Mouse (Mus musculus): ENCODE data around the gene Atp8a2. TPM values are rescaled to one million over a fixed set of nuclear protein-coding genes. Genes with fewer than 3 reads are reported as not detected.

The Atp8a2 gene
- total and polyA plus RNA-seq, 2 experiments from 2014 or later: 43.0 to 81.7 TPM

GRCm38 (mm10) chr14:60086254-60086807 is 110.6 kb downstream of the Atp8a2 start:
- no peak for DNase-seq (ENCODE audit: low spot score)
- Histone ChIP-seq H3K27me3 (ENCODE audit: insufficient read depth, low read length) (no peaks in the 10 kb centered on the region), H3K9ac (replicated peaks; ENCODE audit: low read length, poor library complexity, severe bottlenecking) (peak overlapping the region; percentile 79), H3K9me3 (ENCODE audit: low read length) (no peaks in the 10 kb centered on the region), H3K4me2 (ENCODE audit: low read depth, low read length, poor library complexity, severe bottlenecking) (peak overlapping the region; percentile 81), H3K4me1 (ENCODE audit: insufficient read depth, low read length) (peaks cover 3% of the 10 kb centered on the region; the same call in 1 of the 2 replicates), H3K27ac (ENCODE audit: low read depth, low read length) (peak overlapping the region; percentile 51), H3K4me3 (ENCODE audit: low read depth, low read length) (peak overlapping the region; percentile 52), H3K36me3 (ENCODE audit: insufficient read depth, low read length) (no peaks in the 10 kb centered on the region)
- 2% methylated on average over 21 of the region's 21 CpGs for WGBS
- no peak for TF ChIP-seq CTCF (IDR thresholded peaks at IDR 0.05)
- ATAC-seq (ENCODE audit: low FRiP score): peak; percentile 45; the same call in 1 of the 2 replicates

- H3K9ac ChIP-seq (replicated peaks; ENCODE audit: low read length, poor library complexity, severe bottlenecking): no peak overlapping the region
- H3K9me3 ChIP-seq (ENCODE audit: low read length): no peaks in the 10 kb centered on the region
- TF ChIP-seq CTCF (IDR thresholded peaks at IDR 0.05): no peak
- no peak overlapping the region for H3K4me2 ChIP-seq (ENCODE audit: low read depth, low read length, poor library complexity, severe bottlenecking)
- H3K4me3 ChIP-seq (ENCODE audit: low read depth, low read length): no peak overlapping the region
- WGBS: 46% methylated on average over 8 of the region's 8 CpGs
- DNase-seq (ENCODE audit: low spot score): no peak
- no peaks in the 10 kb centered on the region for H3K27me3 ChIP-seq (ENCODE audit: insufficient read depth, low read length)
- no peaks in the 10 kb centered on the region for H3K36me3 ChIP-seq (ENCODE audit: insufficient read depth, low read length)
- H3K27ac ChIP-seq (ENCODE audit: low read depth, low read length): no peak overlapping the region
- ATAC-seq (ENCODE audit: low FRiP score): no peak
- peaks cover 3% of the 10 kb centered on the region; the same call in 1 of the 2 replicates for H3K4me1 ChIP-seq (ENCODE audit: insufficient read depth, low read length)
Observed at GRCm38 (mm10) chr14:60082771-60083170, 114.2 kb downstream of the Atp8a2 start.

- Histone ChIP-seq H3K27me3 (ENCODE audit: insufficient read depth, low read length) (no peaks in the 10 kb centered on the region), H3K36me3 (ENCODE audit: insufficient read depth, low read length) (no peaks in the 10 kb centered on the region), H3K9me3 (ENCODE audit: low read length) (no peaks in the 10 kb centered on the region), H3K4me1 (ENCODE audit: insufficient read depth, low read length) (no peaks in the 10 kb centered on the region), H3K27ac (ENCODE audit: low read depth, low read length) (no peak overlapping the region), H3K9ac (replicated peaks; ENCODE audit: low read length, poor library complexity, severe bottlenecking) (no peak overlapping the region), H3K4me3 (ENCODE audit: low read depth, low read length) (no peak overlapping the region), H3K4me2 (ENCODE audit: low read depth, low read length, poor library complexity, severe bottlenecking) (no peak overlapping the region)
- no peak for TF ChIP-seq CTCF (IDR thresholded peaks at IDR 0.05)
- 90% methylated on average over 4 of the region's 4 CpGs for WGBS
- DNase-seq (ENCODE audit: low spot score) (no peak), ATAC-seq (ENCODE audit: low FRiP score) (no peak)
Observed at GRCm38 (mm10) chr14:60072496-60072895, 124.5 kb downstream of the Atp8a2 start.

DNA sequence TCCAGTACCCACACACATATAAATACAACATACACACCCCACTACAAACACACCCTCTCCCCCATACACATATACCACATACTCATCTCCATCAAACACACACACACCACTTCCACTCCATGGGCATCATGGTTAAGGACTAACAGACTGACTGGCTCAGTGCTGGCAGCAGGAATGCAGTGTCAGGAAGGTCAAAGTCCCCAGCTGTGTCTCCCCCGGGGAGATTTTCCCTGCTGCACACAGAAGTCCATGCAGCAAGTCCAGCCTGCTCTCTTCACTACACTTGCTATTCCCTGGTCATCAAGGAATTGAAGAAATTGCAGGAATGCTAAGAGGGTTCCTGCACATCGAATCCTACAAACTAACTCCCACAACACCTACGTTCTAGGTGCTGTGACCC is 131.8 kb downstream of the Atp8a2 start:
- DNase-seq (ENCODE audit: low spot score) (no peak), ATAC-seq (ENCODE audit: low FRiP score) (no peak)
- Histone ChIP-seq H3K36me3 (ENCODE audit: insufficient read depth, low read length) (no peaks in the 10 kb centered on the region), H3K27me3 (ENCODE audit: insufficient read depth, low read length) (no peaks in the 10 kb centered on the region), H3K4me2 (ENCODE audit: low read depth, low read length, poor library complexity, severe bottlenecking) (no peak overlapping the region), H3K9me3 (ENCODE audit: low read length) (no peaks in the 10 kb centered on the region), H3K27ac (ENCODE audit: low read depth, low read length) (no peak overlapping the region), H3K4me1 (ENCODE audit: insufficient read depth, low read length) (no peaks in the 10 kb centered on the region), H3K9ac (replicated peaks; ENCODE audit: low read length, poor library complexity, severe bottlenecking) (no peak overlapping the region), H3K4me3 (ENCODE audit: low read depth, low read length) (no peak overlapping the region)
- WGBS: 75% methylated on average over 3 of the region's 3 CpGs
- no peak for TF ChIP-seq CTCF (IDR thresholded peaks at IDR 0.05)

DNA sequence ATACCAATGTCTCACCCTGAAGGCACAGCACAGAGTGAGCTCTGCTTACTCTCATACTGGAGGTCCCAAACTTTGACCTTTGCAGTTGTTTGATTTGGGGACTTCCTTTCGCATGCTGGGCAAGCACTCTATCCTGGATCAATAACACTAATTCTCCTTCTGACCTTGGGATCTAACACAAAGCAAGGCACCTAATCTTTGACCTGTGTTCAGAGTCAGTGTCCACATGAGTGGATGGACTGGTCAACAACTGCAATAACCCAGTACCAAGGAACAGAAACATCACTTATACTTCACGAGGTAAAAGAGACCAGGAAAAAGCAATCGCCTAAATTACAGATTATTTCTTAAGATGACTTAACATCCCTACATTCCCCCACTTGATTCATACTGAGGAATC is 136.0 kb downstream of the Atp8a2 start:
- no peaks in the 10 kb centered on the region for H3K27me3 ChIP-seq (ENCODE audit: insufficient read depth, low read length)
- H3K9me3 ChIP-seq (ENCODE audit: low read length): no peaks in the 10 kb centered on the region
- TF ChIP-seq CTCF (IDR thresholded peaks at IDR 0.05): no peak
- H3K36me3 ChIP-seq (ENCODE audit: insufficient read depth, low read length): no peaks in the 10 kb centered on the region
- no peaks in the 10 kb centered on the region for H3K4me1 ChIP-seq (ENCODE audit: insufficient read depth, low read length)
- no peak overlapping the region for H3K4me2 ChIP-seq (ENCODE audit: low read depth, low read length, poor library complexity, severe bottlenecking)
- ATAC-seq (ENCODE audit: low FRiP score) (no peak), DNase-seq (ENCODE audit: low spot score) (no peak)
- H3K4me3 ChIP-seq (ENCODE audit: low read depth, low read length): no peak overlapping the region
- 85% methylated on average over 3 of the region's 3 CpGs for WGBS
- no peak overlapping the region for H3K27ac ChIP-seq (ENCODE audit: low read depth, low read length)
- H3K9ac ChIP-seq (replicated peaks; ENCODE audit: low read length, poor library complexity, severe bottlenecking): no peak overlapping the region

DNA sequence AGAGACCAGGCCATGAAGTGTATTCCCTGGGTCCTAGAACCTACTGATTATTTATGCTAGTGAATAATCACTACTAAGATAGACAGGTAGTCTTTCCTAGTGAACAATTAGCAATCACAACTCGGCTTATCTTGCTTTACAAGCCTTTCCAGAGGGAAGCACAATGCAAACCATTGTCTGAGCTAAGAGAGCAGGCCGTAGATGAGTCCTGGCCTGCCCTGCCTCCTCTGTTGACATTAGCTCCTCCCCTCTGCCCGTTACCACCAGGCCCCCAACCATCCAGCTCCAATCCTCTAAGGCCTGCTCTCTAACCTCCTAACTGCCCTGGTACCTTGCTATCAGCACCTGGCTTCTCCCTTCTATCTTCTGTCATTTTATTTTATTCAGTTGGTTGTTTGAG is 138.1 kb downstream of the Atp8a2 start:
- H3K4me1 ChIP-seq (ENCODE audit: insufficient read depth, low read length): no peaks in the 10 kb centered on the region
- ATAC-seq (ENCODE audit: low FRiP score): no peak
- 36% methylated on average over 3 of the region's 3 CpGs for WGBS
- DNase-seq (ENCODE audit: low spot score): no peak
- no peak overlapping the region for H3K27ac ChIP-seq (ENCODE audit: low read depth, low read length)
- no peaks in the 10 kb centered on the region for H3K36me3 ChIP-seq (ENCODE audit: insufficient read depth, low read length)
- TF ChIP-seq CTCF (IDR thresholded peaks at IDR 0.05): no peak
- H3K9me3 ChIP-seq (ENCODE audit: low read length): no peaks in the 10 kb centered on the region
- H3K4me2 ChIP-seq (ENCODE audit: low read depth, low read length, poor library complexity, severe bottlenecking): no peak overlapping the region
- H3K4me3 ChIP-seq (ENCODE audit: low read depth, low read length): no peak overlapping the region
- H3K9ac ChIP-seq (replicated peaks; ENCODE audit: low read length, poor library complexity, severe bottlenecking): no peak overlapping the region
- no peaks in the 10 kb centered on the region for H3K27me3 ChIP-seq (ENCODE audit: insufficient read depth, low read length)
